Mouse (Mus musculus) erythroblast, embryonic 14.5 days (primary cell): ENCODE measurements around the gene Eif3m.

ENCODE experiments used
- GATA1 ChIP-seq: IDR thresholded peaks from 2 replicates; pipeline ENCODE4 v1.6.1; 2012; ENCODE audit warnings: low read length, inconsistent platforms, mixed read lengths
- TAL1 ChIP-seq: IDR thresholded peaks from 3 replicates; pipeline ENCODE4 v1.6.1; 2012; ENCODE audit warnings: low read length, inconsistent platforms, mixed read lengths

DNA sequence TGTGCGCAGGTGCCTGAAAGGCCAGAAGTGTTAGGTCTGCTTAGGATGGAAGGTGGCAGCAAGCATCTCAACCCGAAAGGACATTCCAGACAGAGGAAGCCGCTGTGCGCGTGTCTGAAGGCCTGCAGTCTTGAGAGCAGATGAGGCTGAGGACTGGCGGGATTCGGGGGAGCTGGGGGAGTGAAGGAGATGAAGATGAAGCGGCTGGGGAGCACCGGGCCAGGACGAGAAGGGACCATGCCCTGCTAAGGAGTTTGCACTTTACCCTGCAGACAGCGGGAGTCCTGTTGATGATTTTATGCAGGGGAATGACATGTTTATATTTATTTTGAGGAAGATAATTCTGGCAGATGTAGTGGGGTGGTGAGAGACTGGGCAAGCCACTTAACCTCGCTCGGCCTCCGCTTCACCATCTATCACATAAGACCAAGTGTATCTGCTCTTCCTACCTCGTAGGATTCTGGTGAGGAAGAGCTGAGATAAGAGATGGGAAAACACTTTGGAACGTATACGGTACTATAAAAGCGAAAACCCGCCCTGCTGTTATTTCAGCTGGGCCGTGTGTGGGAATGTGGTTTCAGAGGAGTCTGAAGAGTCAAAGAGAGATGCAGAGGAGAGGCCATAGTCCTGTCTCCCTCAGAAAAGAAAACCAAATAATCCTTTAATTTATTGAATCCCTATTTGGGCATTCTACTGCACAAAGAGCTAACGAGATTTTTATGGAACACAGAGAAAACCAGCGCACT, 10.2 kb upstream of the Eif3m start:
- TF ChIP-seq GATA1 (no peak), TAL1 (no peak)
